ENCODE assay signal across 12 mouse cellular contexts in genomic region chr17:31389432-31390050, GRCm38 (mm10). TPM values are rescaled to one million over a fixed set of nuclear protein-coding genes. Genes with fewer than 3 reads are reported as not detected.
DNase-seq lines count a peak whose midpoint lies in the region; ATAC-seq and TF ChIP-seq lines count a peak whose summit lies in the region.
"Had no signal": no experiment of that assay in that cellular context is flagged by ENCODE, and none has a peak within 500 bp of the region (broad histone marks: within the 10 kb centered on the region; RNA-seq: fewer than 3 reads in every experiment).

No protein-coding gene starts in this region.

- H3K9ac ChIP-seq in hindbrain, postnatal 0 days (replicated peaks; ENCODE audit: low read length), result peak overlapping the region; percentile 13; the same call in 1 of the 2 replicates
- H3K9ac ChIP-seq: limb, embryonic 12.5 days had no signal

- WGBS in hindbrain, postnatal 0 days, result 83% methylated on average over 3 of the region's 3 CpGs
- 20% methylated on average over 3 of the region's 3 CpGs for WGBS in small intestine, adult 2 months

- no peak overlapping the region for H3K4me3 ChIP-seq in hindbrain, postnatal 0 days (ENCODE audit: low read length)
- peak overlapping the region; percentile 39 for H3K4me3 ChIP-seq in small intestine, adult 2 months (ENCODE audit: low read depth, low read length)
- H3K4me3 ChIP-seq: heart, adult 2 months; limb, embryonic 12.5 days had no signal

- intact Hi-C loops in left cerebral cortex, postnatal 4 days (cut with DNase I), result loop anchor here (5.0 kb wide), 1 partner anchor 53 kb away; no protein-coding TSS in a partner anchor

- no peaks in the 10 kb centered on the region for H3K36me3 ChIP-seq in hindbrain, postnatal 0 days (ENCODE audit: insufficient read depth, low read length)
- no peaks in the 10 kb centered on the region for H3K36me3 ChIP-seq in small intestine, adult 2 months (ENCODE audit: control insufficient read depth, insufficient read depth, low read length)

- H3K4me1 ChIP-seq in hindbrain, postnatal 0 days (ENCODE audit: insufficient read depth, low read length), result peaks cover 37% of the 10 kb centered on the region
- H3K4me1 ChIP-seq in small intestine, adult 2 months (ENCODE audit: control insufficient read depth, insufficient read depth, insufficient read length, low read length), result peaks cover 57% of the 10 kb centered on the region

- H3K27me3 ChIP-seq in hindbrain, postnatal 0 days (ENCODE audit: insufficient read depth, low read length), result no peaks in the 10 kb centered on the region
- no peaks in the 10 kb centered on the region for H3K27me3 ChIP-seq in small intestine, adult 2 months (ENCODE audit: control insufficient read depth, insufficient read depth, low read length)
- H3K27me3 ChIP-seq: limb, embryonic 12.5 days had no signal

- no peak for TF ChIP-seq POLR2A in small intestine, adult 2 months (IDR thresholded peaks at IDR 0.05; ENCODE audit: low read depth, low read length)

- peak overlapping the region; percentile 69; the same call in 1 of the 2 replicates for H3K4me2 ChIP-seq in hindbrain, postnatal 0 days (ENCODE audit: low read depth, low read length)
- H3K4me2 ChIP-seq: limb, embryonic 12.5 days had no signal

- no peaks in the 10 kb centered on the region for H3K9me3 ChIP-seq in hindbrain, postnatal 0 days (ENCODE audit: low read length)
- H3K9me3 ChIP-seq: limb, embryonic 12.5 days had no signal

- TF ChIP-seq CTCF in hindbrain, postnatal 0 days (IDR thresholded peaks at IDR 0.05; ENCODE audit: low read depth), result no peak
- TF ChIP-seq CTCF in small intestine, adult 2 months (IDR thresholded peaks at IDR 0.05; ENCODE audit: extremely low read depth, insufficient read length, insufficient replicate concordance, low read depth, low read length), result no peak

- H3K27ac ChIP-seq in hindbrain, postnatal 0 days, result peak overlapping the region; percentile 48; the same call in 1 of the 2 replicates
- peak overlapping the region; percentile 79 for H3K27ac ChIP-seq in small intestine, adult 2 months (ENCODE audit: insufficient read depth, low read depth, low read length)
- H3K27ac ChIP-seq: heart, adult 2 months; kidney, postnatal 0 days; limb, embryonic 12.5 days had no signal

- peak; percentile 27 for DNase-seq in cerebellum, adult 9-11 months
- no peak for DNase-seq in cerebellum, adult 18-20 months
- peak; percentile 66 for DNase-seq in left cerebral cortex, postnatal 4 days
- DNase-seq in left cerebral cortex, adult 18-20 months (ENCODE audit: low spot score in 2 of 2), result no peak
- DNase-seq in hindbrain, postnatal 0 days (ENCODE audit: low spot score), result peak; percentile 81
- no peak for DNase-seq in ovary, postnatal 10 days (ENCODE audit: low spot score)
- no peak for DNase-seq in urinary bladder, postnatal 10 days (ENCODE audit: low spot score)
- DNase-seq: adrenal gland, postnatal 25 days; heart, adult 2 months had no signal

- ATAC-seq in hindbrain, postnatal 0 days, result peak; percentile 36; the same call in 1 of the 2 replicates

RNA-seq across cellular contexts. Expression of gene Pde9a, which starts 3.5 kb away (rescaled TPM):
- total RNA-seq in left cerebral cortex, postnatal 4 days (2021), result 10 to 100 TPM; 48.2 to 49.8 TPM
- 10 to 100 TPM; 21.2 to 22.4 TPM for total RNA-seq in left cerebral cortex, adult 18-20 months (2021)
- 34.4 and 39.8 TPM in 2 replicates for total RNA-seq in hindbrain, postnatal 0 days (2014; rRNA removed)
- 35.2 and 36.3 TPM in 2 replicates for polyA plus RNA-seq in hindbrain, postnatal 0 days (2015; fragmentation: Nextera tagmentation; extraction: Ambion mirVana)
- polyA plus RNA-seq in small intestine, adult 2 months (2012; rRNA removed), result 112 and 394 TPM in 2 replicates

Comparison
In these comparisons a context has a peak if more than half of its experiments do, and no peak if none do; other contexts are left out.
1. DNase-seq: peak in cerebellum, adult 9-11 months (single experiment), left cerebral cortex, postnatal 4 days (single experiment) and hindbrain, postnatal 0 days (single experiment); none in cerebellum, adult 18-20 months (0 of 2), left cerebral cortex, adult 18-20 months (0 of 2), ovary, postnatal 10 days (single experiment) and urinary bladder, postnatal 10 days (single experiment).